8 mouse cellular contexts compared by ENCODE assay signal in the genomic region with DNA sequence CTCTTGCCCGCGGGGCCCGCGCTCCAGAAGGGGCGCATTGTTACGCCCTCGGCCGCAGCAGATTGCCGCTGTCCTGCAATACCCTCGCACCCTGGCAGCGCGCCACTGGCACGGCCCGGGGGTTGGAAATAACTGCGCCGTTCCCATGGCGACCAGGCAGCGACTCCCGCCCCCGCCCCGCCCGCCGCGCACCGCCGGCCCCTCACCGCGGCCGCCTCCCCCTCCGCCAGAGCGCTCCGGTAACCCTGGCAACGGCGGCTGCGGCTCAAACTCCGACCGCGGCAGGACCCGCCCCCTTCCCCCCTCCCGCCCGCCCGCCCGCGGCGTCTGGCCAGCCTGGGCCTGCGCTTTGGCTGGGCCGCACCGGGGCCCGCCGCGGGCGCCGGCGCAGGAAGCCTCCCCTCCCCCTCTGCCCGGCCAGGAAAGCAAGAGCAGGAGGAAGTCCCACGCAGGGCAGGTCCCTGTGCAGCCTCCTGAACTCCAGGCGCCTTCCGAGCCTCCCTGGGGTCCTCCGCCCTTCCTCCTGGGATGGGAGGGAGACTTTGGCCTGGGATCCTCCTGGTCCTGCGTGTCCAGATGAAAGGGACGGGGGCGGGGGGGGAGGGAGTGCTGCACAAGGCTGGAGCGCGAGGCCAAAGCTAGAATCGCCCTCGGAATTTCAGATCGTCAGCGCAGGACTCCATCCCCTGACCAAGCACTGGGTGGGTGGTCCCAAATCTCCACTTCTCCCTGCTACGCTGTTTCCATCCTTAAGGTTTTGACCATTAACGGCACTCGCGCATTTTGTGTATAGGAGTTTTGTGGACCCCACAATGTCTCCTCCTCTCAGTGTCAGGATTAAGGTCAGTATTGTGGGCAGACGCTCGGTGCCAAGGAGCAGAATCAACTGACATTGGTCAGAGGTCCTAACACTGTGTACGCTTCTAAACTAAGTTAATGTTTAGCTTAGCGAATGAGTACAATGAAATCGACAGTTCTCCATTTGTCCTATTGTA. TPM values are rescaled to one million over a fixed set of nuclear protein-coding genes. Genes with fewer than 3 reads are reported as not detected.
DNase-seq lines count a peak whose midpoint lies in the region; ATAC-seq and TF ChIP-seq lines count a peak whose summit lies in the region.

No protein-coding gene starts in this region.

- DNase-seq in Patski (ENCODE audit: low read depth, low spot score) = no peak
- peak; percentile 96 to 99 for DNase-seq in cerebellum, postnatal 10 days
- peak; percentile 90 for DNase-seq in gastrocnemius, adult 18-20 months (ENCODE audit: low spot score)
- DNase-seq in left cerebral cortex, adult 9 months (ENCODE audit: low spot score in 2 of 2) = peak; percentile 74 to 92
- peak; percentile 92 for DNase-seq in right cerebral cortex, adult 2 months (ENCODE audit: low spot score in 2 of 2)
- DNase-seq in urinary bladder, postnatal 10 days (ENCODE audit: low spot score) = peak; percentile 76

- peak overlapping the region; percentile 95 for H3K27ac ChIP-seq in hindbrain, embryonic 16.5 days (ENCODE audit: low read depth, low read length)

- no peaks in the 10 kb centered on the region for H3K9me3 ChIP-seq in hindbrain, embryonic 16.5 days (ENCODE audit: control insufficient read depth, low read length)
- no peaks in the 10 kb centered on the region for H3K9me3 ChIP-seq in megakaryocyte, embryonic 14.5 days

- 1% methylated on average over 31 of the region's 77 CpGs for WGBS in hindbrain, embryonic 16.5 days

- TF ChIP-seq CTCF in Patski (IDR thresholded peaks at IDR 0.05) = no peak

- no peaks in the 10 kb centered on the region for H3K36me3 ChIP-seq in hindbrain, embryonic 16.5 days (ENCODE audit: control insufficient read depth, insufficient read depth, low read length)
- H3K36me3 ChIP-seq in megakaryocyte, embryonic 14.5 days (replicated peaks; ENCODE audit: low read length) = no peaks in the 10 kb centered on the region

- peak overlapping the region; percentile 82 for H3K9ac ChIP-seq in hindbrain, embryonic 16.5 days (ENCODE audit: low read depth, low read length)

- ATAC-seq in Patski = peak; percentile 88
- peak; percentile 94 for ATAC-seq in hindbrain, embryonic 16.5 days

- no peaks in the 10 kb centered on the region for H3K27me3 ChIP-seq in Patski
- no peaks in the 10 kb centered on the region for H3K27me3 ChIP-seq in hindbrain, embryonic 16.5 days (replicated peaks; ENCODE audit: control insufficient read depth, insufficient read depth, low read length)
- peaks cover 5% of the 10 kb centered on the region for H3K27me3 ChIP-seq in megakaryocyte, embryonic 14.5 days (replicated peaks)

- POLR2A ChIA-PET in Patski (lab: Charles Lee) = interaction anchor here (1.0 to 3.4 kb wide), 5 partner anchors 9 to 159 kb away, joined by 3 to 17 read pairs (median 4); partner anchors contain the start of gene Ier5

- H3K4me1 ChIP-seq in hindbrain, embryonic 16.5 days (ENCODE audit: control insufficient read depth, insufficient read depth, low read depth, low read length) = peaks cover 39% of the 10 kb centered on the region
- H3K4me1 ChIP-seq in megakaryocyte, embryonic 14.5 days = peaks cover 74% of the 10 kb centered on the region

- CTCF ChIA-PET in Patski (lab: Charles Lee) = interaction anchor here (1.2 to 1.8 kb wide), 3 partner anchors 7 to 33 kb away, joined by 4 to 5 read pairs (median 4); no protein-coding TSS in a partner anchor

- in situ Hi-C loops in Patski (cut with MboI; ENCODE audit: low pct_unique_long_range_greater_than_20kb) = loop anchor here (5.0 to 25.0 kb wide), 2 partner anchors 931 to 1571 kb away; no protein-coding TSS in a partner anchor

- H3K4me3 ChIP-seq in hindbrain, embryonic 16.5 days (ENCODE audit: low read length) = peak overlapping the region; percentile 50
- peak overlapping the region; percentile 93 for H3K4me3 ChIP-seq in megakaryocyte, embryonic 14.5 days (replicated peaks)

- peak overlapping the region; percentile 87 for H3K4me2 ChIP-seq in hindbrain, embryonic 16.5 days (ENCODE audit: low read length)

RNA-seq across cellular contexts. Expression of gene Ier5, which starts 15.9 kb away (rescaled TPM):
- polyA plus RNA-seq in Patski (2021) = 43.2 TPM
- total RNA-seq in gastrocnemius, adult 18-20 months (2021) = 10 to 100 TPM in 1 of 2 experiments, 1 to 10 TPM in 1; 4.7 to 19.4 TPM
- polyA plus RNA-seq in hindbrain, embryonic 16.5 days (2015; fragmentation: Nextera tagmentation; extraction: Ambion mirVana) = 4.5 and 5.5 TPM in 2 replicates
- 33.6 and 49.8 TPM in 2 replicates for polyA plus RNA-seq in megakaryocyte, embryonic 14.5 days (2012; ENCODE audit: insufficient read depth, low replicate concordance)
